Mouse (Mus musculus) brain, adult 10 weeks (tissue): ENCODE data around the gene Parp9. TPM values are rescaled to one million over a fixed set of nuclear protein-coding genes. Genes with fewer than 3 reads are reported as not detected.

ENCODE experiments used
- polyA plus RNA-seq: library from polyadenylated mRNA; stranded (reverse); fragments of 350-450 nt; fragmentation: Illumina TruSeq; extraction: RNeasy Lipid Tissue Mini Kit (QIAGEN cat#74804); gene quantifications from one replicate; pipeline ENCODE4 v1.2.3, GENCODE M21; 2015; ENCODE audit warnings: low read depth, low replicate concordance

Gene Parp9
- polyA plus RNA-seq = 3.8 TPM

DNA sequence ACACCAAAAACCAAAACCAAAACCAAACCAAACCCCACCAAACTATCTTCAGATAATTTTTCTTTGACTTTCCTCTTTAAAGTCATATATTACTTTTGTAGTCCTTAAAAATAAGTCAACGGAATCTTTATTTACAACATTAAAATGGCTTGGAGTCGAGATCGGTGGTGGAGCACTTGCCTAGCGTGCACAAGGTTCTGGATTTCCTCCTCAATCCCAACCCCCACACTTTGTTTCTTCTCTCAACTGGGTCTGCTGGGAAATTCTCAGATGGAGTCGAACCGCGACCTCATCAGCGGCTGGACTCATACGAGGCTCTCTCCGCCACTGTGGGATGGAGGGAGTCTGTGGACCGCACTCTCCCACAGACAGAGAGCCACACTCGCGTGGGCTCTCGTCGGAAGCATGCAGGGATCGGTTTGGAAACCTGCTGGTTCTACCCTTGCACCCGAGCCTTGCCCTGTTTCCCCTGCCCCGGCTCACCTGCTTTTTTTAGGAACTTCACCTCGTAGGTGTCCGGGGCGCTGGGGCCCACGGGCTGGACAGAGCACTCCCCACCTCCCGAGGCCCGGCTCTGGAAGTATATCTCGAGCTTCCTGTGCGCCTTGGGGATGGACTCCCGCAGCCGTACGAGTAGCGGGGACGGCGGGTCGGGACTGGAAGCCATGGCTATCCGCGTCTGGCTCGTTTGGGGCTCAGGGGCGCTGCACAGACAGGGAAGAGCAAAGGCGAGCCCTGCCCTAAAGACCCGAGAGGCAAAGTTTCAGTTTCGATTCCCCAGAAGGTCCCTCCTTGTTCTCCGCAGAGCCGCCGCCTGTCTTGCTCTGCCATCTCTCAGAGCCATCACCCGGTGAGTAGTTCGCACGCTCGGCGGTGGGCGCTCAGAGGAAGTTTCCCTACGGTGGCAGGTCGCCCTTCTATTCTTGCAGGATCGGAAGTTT is at the start of gene Parp9, which contains the start of gene Dtx3l:
Gene Parp9 (plus strand): TSS at position 260 of the 941 bp plus-strand sequence.
Gene Dtx3l (minus strand): TSS at position 941 of the 941 bp plus-strand sequence.

DNA sequence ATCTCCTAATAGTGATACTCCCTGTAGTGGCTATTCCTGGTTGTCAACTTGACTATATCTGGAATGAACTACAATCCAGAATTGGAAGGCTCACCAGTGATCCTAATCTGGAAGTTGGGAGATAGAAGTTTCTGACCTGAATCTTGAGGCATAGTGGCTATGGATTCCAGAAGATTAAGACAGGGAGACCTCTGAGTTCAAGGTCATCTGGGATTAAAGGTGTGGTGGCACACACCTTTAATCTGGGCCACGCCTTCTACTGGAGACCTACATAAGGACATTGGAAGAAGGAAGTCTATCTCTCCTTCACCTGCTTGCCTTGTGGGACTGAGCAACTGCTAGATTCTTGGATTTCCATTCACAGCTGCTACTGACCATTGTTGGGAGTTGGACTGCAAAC is 40.2 kb downstream of the Parp9 start, which contains the start of gene Kpna1:
Gene Kpna1 (plus strand): TSS at position 301 of the 400 bp plus-strand sequence.

Other genes with a start within 250 kb of the Parp9 start
- 63.3 TPM for gene Dirc2, start 169.1 kb upstream of the Parp9 start, polyA plus RNA-seq
- 5.6 TPM for gene Hspbap1, start 168.1 kb upstream of the Parp9 start, polyA plus RNA-seq
- 1.7 TPM for gene Parp14, start 66.9 kb upstream of the Parp9 start, polyA plus RNA-seq
- 2.2 TPM for gene Dtx3l, start 681 bp downstream of the Parp9 start, polyA plus RNA-seq
- gene Kpna1, start 40.3 kb downstream of the Parp9 start, polyA plus RNA-seq = 89.8 TPM
- gene Wdr5b, start 102.7 kb downstream of the Parp9 start, polyA plus RNA-seq = 5.8 TPM
- 125 TPM for gene Fam162a, start 133.1 kb downstream of the Parp9 start, polyA plus RNA-seq
- 20.2 TPM for gene Ccdc58, start 133.2 kb downstream of the Parp9 start, polyA plus RNA-seq
- gene Csta1, start 192.8 kb downstream of the Parp9 start, polyA plus RNA-seq = not detected
- not detected for gene Stfa2l1, start 218.3 kb downstream of the Parp9 start, polyA plus RNA-seq
- gene Gm5483, start 245.7 kb downstream of the Parp9 start, polyA plus RNA-seq = not detected